Mouse (Mus musculus): ENCODE data around the gene Lrriq4. TPM values are rescaled to one million over a fixed set of nuclear protein-coding genes. Genes with fewer than 3 reads are reported as not detected.

The Lrriq4 gene
- polyA plus RNA-seq, 1 experiment from 2014 or later: not detected

DNA sequence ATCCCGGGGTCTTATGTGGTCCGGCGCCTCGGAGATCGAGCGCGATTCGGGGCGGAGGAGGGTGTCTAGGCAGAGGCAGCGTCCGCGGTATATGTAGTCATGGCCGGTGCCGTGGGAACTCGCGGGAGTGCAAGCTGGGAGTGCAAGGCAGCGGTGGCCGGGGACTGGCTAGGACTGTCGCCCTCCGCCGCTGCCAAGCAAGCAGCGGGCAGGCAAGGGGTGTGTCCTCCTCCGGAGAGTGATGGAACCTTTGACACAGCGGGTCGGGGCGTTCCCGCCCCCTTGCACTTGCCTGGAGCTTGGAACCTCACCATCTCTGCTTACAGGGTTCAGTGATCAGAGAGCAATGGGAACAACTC lies 41.6 kb upstream of the Lrriq4 start:
- H3K4me2 ChIP-seq (ENCODE audit: low read length): peak overlapping the region; percentile 68
- H3K9ac ChIP-seq (replicated peaks; ENCODE audit: low read depth, low read length): peak overlapping the region; percentile 87
- ATAC-seq: peak; percentile 49
- H3K27ac ChIP-seq (ENCODE audit: low read length): peak overlapping the region; percentile 97
- under 1% methylated on average over 27 of the region's 27 CpGs for WGBS
- no peaks in the 10 kb centered on the region for H3K9me3 ChIP-seq (ENCODE audit: control insufficient read depth, low read length)
- H3K36me3 ChIP-seq (ENCODE audit: control insufficient read depth, insufficient read depth): no peaks in the 10 kb centered on the region; the same call in 1 of the 2 replicates
- H3K4me3 ChIP-seq (replicated peaks; ENCODE audit: low read length): peak overlapping the region; percentile 92
- peaks cover 17% of the 10 kb centered on the region for H3K4me1 ChIP-seq (replicated peaks; ENCODE audit: control insufficient read depth, insufficient read depth, low read length)
- H3K27me3 ChIP-seq (replicated peaks; ENCODE audit: control insufficient read depth, insufficient read depth, low read length): no peaks in the 10 kb centered on the region

DNA sequence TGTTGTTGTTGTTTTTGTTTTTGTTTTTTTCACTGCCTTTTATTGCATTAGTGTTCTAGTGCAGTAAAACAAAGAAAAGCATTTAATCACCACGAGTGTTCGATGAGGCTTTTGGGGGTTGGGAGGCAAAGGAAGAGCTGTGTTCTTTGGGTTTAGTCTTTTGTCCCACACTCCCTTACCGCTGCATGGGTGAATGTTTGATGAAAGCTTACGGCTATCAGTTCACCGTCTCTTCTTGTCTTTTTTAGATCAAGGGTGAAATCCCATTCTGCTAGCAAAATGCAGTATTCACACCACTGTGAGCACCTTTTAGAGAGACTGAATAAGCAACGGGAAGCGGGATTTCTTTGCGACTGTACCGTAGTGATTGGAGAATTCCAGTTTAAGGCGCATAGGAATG lies 41.1 kb upstream of the Lrriq4 start:
- H3K4me1 ChIP-seq (replicated peaks; ENCODE audit: control insufficient read depth, insufficient read depth, low read length): peaks cover 19% of the 10 kb centered on the region
- no peaks in the 10 kb centered on the region for H3K27me3 ChIP-seq (replicated peaks; ENCODE audit: control insufficient read depth, insufficient read depth, low read length)
- H3K4me2 ChIP-seq (ENCODE audit: low read length): peak overlapping the region; percentile 68
- H3K27ac ChIP-seq (ENCODE audit: low read length): no peak overlapping the region; the same call in 1 of the 2 replicates
- peaks cover 2% of the 10 kb centered on the region; the same call in 1 of the 2 replicates for H3K36me3 ChIP-seq (ENCODE audit: control insufficient read depth, insufficient read depth)
- WGBS: 29% methylated on average over 10 of the region's 10 CpGs
- peak overlapping the region; percentile 87 for H3K9ac ChIP-seq (replicated peaks; ENCODE audit: low read depth, low read length)
- no peak for ATAC-seq
- H3K9me3 ChIP-seq (ENCODE audit: control insufficient read depth, low read length): no peaks in the 10 kb centered on the region
- peak overlapping the region; percentile 92 for H3K4me3 ChIP-seq (replicated peaks; ENCODE audit: low read length)

DNA sequence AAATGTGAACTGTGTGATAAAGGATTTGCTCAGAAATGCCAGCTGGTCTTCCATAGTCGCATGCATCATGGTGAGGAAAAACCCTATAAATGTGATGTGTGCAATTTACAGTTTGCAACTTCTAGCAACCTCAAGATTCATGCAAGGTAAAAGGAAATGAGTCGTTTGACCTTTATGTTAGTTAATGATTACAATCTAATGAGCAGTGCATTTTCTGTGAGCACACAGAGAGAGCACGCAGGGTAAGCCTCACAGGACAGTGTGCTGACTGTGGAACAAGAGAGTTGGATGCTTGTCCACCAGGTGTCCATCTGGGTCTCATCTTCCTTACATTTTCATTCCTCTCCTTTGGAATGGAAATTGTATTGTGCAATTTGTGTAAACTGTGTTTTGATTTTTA lies 35.3 kb upstream of the Lrriq4 start:
- peaks cover 23% of the 10 kb centered on the region for H3K36me3 ChIP-seq (ENCODE audit: control insufficient read depth, insufficient read depth)
- H3K9me3 ChIP-seq (ENCODE audit: control insufficient read depth, low read length): no peaks in the 10 kb centered on the region
- H3K27ac ChIP-seq (ENCODE audit: low read length): no peak overlapping the region
- H3K4me2 ChIP-seq (ENCODE audit: low read length): no peak overlapping the region
- H3K27me3 ChIP-seq (replicated peaks; ENCODE audit: control insufficient read depth, insufficient read depth, low read length): no peaks in the 10 kb centered on the region
- 95% methylated on average over 3 of the region's 3 CpGs for WGBS
- no peak overlapping the region for H3K4me3 ChIP-seq (replicated peaks; ENCODE audit: low read length)
- no peak overlapping the region for H3K9ac ChIP-seq (replicated peaks; ENCODE audit: low read depth, low read length)
- ATAC-seq: no peak
- H3K4me1 ChIP-seq (replicated peaks; ENCODE audit: control insufficient read depth, insufficient read depth, low read length): peaks cover 5% of the 10 kb centered on the region

DNA sequence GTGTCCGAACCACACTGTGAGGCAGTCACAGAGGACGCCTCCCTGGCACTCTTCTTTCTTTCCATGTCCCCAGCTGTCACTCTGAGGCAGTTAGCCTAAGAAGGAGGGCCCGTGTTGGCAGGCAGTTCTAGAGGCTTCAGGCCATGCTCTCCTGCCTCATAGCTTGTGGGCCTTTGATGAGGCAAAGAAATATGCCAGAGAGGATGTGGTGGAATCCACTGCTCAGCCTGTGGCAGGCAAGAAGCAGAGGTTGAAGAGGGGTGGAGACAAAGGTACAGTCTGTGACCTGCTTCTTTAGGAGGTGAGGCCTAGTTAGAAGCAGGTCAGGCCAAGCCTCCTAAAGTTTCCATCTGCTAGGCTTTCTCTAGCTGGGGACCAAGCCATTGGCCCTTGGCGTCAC lies 33.4 kb upstream of the Lrriq4 start:
- Histone ChIP-seq H3K27ac (ENCODE audit: low read length) (no peak overlapping the region), H3K4me1 (replicated peaks; ENCODE audit: control insufficient read depth, insufficient read depth, low read length) (peaks cover 5% of the 10 kb centered on the region; the same call in 1 of the 2 replicates), H3K4me2 (ENCODE audit: low read length) (no peak overlapping the region), H3K9me3 (ENCODE audit: control insufficient read depth, low read length) (no peaks in the 10 kb centered on the region), H3K36me3 (ENCODE audit: control insufficient read depth, insufficient read depth) (peaks cover 30% of the 10 kb centered on the region), H3K27me3 (replicated peaks; ENCODE audit: control insufficient read depth, insufficient read depth, low read length) (no peaks in the 10 kb centered on the region), H3K9ac (replicated peaks; ENCODE audit: low read depth, low read length) (no peak overlapping the region), H3K4me3 (replicated peaks; ENCODE audit: low read length) (no peak overlapping the region)
- 92% methylated on average over 4 of the region's 4 CpGs for WGBS
- ATAC-seq: no peak

DNA sequence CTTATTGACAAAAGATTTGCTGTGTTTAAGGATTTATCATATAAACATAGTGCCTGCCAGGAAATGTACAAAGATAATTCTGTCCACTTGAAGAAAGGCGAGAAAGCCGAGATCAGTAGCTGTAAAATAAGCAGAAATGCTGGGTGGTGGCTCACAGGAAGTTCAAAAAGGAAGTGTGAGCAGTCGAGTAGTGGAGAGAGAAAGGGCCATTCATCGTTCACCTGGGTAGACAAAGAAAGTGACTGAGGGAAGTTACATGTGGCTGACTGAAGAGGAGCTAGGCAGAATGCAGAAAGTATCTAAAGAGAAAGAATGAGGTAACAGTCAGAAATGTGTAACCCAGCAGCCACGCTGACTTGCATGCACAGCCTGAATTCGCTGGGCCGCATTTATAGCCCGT lies 24.2 kb upstream of the Lrriq4 start:
- no peak overlapping the region for H3K27ac ChIP-seq (ENCODE audit: low read length)
- H3K9ac ChIP-seq (replicated peaks; ENCODE audit: low read depth, low read length): no peak overlapping the region
- no peak overlapping the region for H3K4me3 ChIP-seq (replicated peaks; ENCODE audit: low read length)
- no peak overlapping the region for H3K4me2 ChIP-seq (ENCODE audit: low read length)
- H3K9me3 ChIP-seq (ENCODE audit: control insufficient read depth, low read length): no peaks in the 10 kb centered on the region
- H3K36me3 ChIP-seq (ENCODE audit: control insufficient read depth, insufficient read depth): peaks cover 16% of the 10 kb centered on the region
- no peaks in the 10 kb centered on the region for H3K4me1 ChIP-seq (replicated peaks; ENCODE audit: control insufficient read depth, insufficient read depth, low read length)
- H3K27me3 ChIP-seq (replicated peaks; ENCODE audit: control insufficient read depth, insufficient read depth, low read length): no peaks in the 10 kb centered on the region
- no peak for ATAC-seq
- WGBS: 87% methylated on average over 8 of the region's 8 CpGs

DNA sequence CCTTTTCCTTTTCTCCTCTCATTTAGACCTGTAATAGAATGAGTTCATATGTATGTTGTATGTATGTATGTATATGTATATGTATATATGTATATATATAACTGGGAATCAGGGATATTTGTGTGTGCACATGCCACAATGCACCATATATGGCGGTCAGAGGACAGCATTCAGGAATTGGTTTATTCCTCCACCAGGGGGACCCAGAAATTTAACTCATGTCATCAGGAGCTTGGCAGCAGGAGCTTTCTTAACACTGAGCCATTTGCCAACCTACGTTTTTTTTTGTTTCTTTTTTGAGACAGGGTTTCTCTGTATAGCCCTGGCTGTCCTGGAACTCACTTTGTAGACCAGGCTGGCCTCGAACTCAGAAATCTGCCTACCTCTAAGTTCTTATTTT lies 10.6 kb upstream of the Lrriq4 start:
- Histone ChIP-seq H3K36me3 (ENCODE audit: control insufficient read depth, insufficient read depth) (no peaks in the 10 kb centered on the region), H3K4me1 (replicated peaks; ENCODE audit: control insufficient read depth, insufficient read depth, low read length) (no peaks in the 10 kb centered on the region), H3K4me2 (ENCODE audit: low read length) (no peak overlapping the region), H3K9ac (replicated peaks; ENCODE audit: low read depth, low read length) (no peak overlapping the region), H3K27ac (ENCODE audit: low read length) (no peak overlapping the region), H3K9me3 (ENCODE audit: control insufficient read depth, low read length) (no peaks in the 10 kb centered on the region), H3K4me3 (replicated peaks; ENCODE audit: low read length) (no peak overlapping the region), H3K27me3 (replicated peaks; ENCODE audit: control insufficient read depth, insufficient read depth, low read length) (no peaks in the 10 kb centered on the region)
- WGBS: 54% methylated on average over 3 of the region's 3 CpGs
- ATAC-seq: no peak

DNA sequence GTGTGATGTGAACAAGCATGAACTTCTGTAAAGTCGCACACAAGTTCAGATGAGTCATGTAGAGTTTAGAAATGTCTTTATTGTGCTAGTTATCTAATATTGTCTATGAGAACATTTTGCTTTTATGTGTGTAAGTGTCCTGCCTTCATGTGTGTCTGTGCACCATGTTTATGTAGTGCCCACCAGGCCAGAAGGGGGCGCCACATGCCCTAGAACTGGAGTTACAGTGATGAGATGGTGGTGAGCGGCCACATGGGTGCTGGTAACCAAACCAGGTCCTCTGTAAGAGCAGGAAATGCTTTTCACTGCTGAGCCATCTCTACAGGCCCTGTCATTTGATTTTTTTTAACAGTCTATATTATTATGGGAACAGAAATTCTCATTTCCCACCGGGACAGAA lies 8.7 kb upstream of the Lrriq4 start:
- Histone ChIP-seq H3K36me3 (ENCODE audit: control insufficient read depth, insufficient read depth) (no peaks in the 10 kb centered on the region), H3K27me3 (replicated peaks; ENCODE audit: control insufficient read depth, insufficient read depth, low read length) (no peaks in the 10 kb centered on the region), H3K4me3 (replicated peaks; ENCODE audit: low read length) (no peak overlapping the region), H3K9ac (replicated peaks; ENCODE audit: low read depth, low read length) (no peak overlapping the region), H3K9me3 (ENCODE audit: control insufficient read depth, low read length) (no peaks in the 10 kb centered on the region), H3K27ac (ENCODE audit: low read length) (no peak overlapping the region), H3K4me2 (ENCODE audit: low read length) (no peak overlapping the region), H3K4me1 (replicated peaks; ENCODE audit: control insufficient read depth, insufficient read depth, low read length) (no peaks in the 10 kb centered on the region)
- ATAC-seq: no peak
- WGBS: 81% methylated on average over 4 of the region's 4 CpGs

DNA sequence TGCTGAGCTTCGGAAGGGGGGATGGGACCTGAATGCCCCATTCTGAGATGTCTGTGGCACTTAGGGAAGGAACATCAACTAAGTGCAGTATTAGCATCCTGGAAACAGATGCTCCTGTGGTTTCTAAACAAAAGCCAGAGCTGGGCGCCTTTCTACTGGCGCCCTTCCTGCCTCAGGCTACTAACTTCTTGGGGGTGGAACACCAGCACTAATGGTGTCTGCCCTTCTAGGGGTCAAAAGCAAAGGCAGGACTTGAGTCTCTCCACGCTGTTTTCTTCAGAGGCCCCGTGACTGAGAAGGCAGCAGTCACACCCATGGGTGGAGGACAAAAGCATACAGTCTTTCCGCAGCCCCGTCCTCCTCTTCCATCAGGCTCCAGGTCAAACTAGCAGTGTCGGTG lies 2.5 kb downstream of the Lrriq4 start:
- H3K4me2 ChIP-seq (ENCODE audit: low read length): no peak overlapping the region
- 53% methylated on average over 8 of the region's 8 CpGs for WGBS

DNA sequence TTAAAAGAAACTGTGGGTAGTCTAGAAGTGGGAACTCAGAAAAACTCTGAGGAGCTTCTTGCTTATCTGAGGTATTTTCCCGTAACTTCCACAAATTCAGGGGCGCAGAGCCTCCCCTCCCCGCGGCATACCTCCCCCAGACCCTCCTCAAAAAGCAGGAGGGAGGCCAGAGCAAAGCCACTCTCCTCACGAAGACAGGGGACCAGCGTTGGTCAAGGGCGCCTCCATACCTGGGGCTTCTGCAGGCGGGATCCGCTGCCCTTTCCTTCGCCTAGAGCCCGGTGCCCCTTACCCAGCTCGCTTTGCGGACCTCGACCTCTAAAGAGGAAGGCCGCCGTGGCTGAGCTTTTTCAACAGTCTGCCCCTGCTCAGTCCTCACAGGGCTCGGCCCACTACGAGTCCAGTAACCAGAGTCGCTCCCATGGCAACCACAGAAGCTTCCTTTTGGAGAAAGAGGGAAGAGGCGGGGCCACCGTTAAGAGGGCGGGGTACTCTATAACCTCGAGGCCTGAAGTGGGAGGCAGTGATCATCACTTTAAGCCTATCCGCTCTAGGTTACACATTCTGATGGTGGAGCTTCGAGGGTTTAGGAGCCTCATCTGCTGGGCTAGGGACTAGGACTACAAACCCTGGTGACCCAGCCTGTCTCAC lies 3.3 kb downstream of the Lrriq4 start, which contains the start of gene Lrrc34:
Gene Lrrc34, minus strand, starts transcription at position 430 of the 651 bp plus-strand sequence.
- no peaks in the 10 kb centered on the region for H3K36me3 ChIP-seq (ENCODE audit: control insufficient read depth, insufficient read depth)
- ATAC-seq: peak; percentile 89
- 3% methylated on average over 25 of the region's 25 CpGs for WGBS

More for the DNA sequence above, 2.5 kb downstream of the Lrriq4 start:
- Histone ChIP-seq H3K27ac (ENCODE audit: low read length) (no peak overlapping the region), H3K9ac (replicated peaks; ENCODE audit: low read depth, low read length) (no peak overlapping the region), H3K4me3 (replicated peaks; ENCODE audit: low read length) (no peak overlapping the region), H3K27me3 (replicated peaks; ENCODE audit: control insufficient read depth, insufficient read depth, low read length) (peaks cover 9% of the 10 kb centered on the region), H3K4me1 (replicated peaks; ENCODE audit: control insufficient read depth, insufficient read depth, low read length) (peaks cover 12% of the 10 kb centered on the region), H3K9me3 (ENCODE audit: control insufficient read depth, low read length) (no peaks in the 10 kb centered on the region), H3K36me3 (ENCODE audit: control insufficient read depth, insufficient read depth) (no peaks in the 10 kb centered on the region)
- no peak for ATAC-seq

More for the DNA sequence above, 3.3 kb downstream of the Lrriq4 start, which contains the start of gene Lrrc34:
- Histone ChIP-seq H3K4me2 (ENCODE audit: low read length) (peak within 1 kb of the TSS; percentile 52), H3K27me3 (replicated peaks; ENCODE audit: control insufficient read depth, insufficient read depth, low read length) (peaks cover 9% of the 10 kb centered on the region), H3K27ac (ENCODE audit: low read length) (no peak within 1 kb of the TSS), H3K9ac (replicated peaks; ENCODE audit: low read depth, low read length) (peak within 1 kb of the TSS; percentile 24; the same call in 1 of the 2 replicates), H3K4me1 (replicated peaks; ENCODE audit: control insufficient read depth, insufficient read depth, low read length) (peaks cover 12% of the 10 kb centered on the region), H3K4me3 (replicated peaks; ENCODE audit: low read length) (peak within 1 kb of the TSS; percentile 28), H3K9me3 (ENCODE audit: control insufficient read depth, low read length) (no peaks in the 10 kb centered on the region)
